Mouse (Mus musculus) intestine, embryonic 14.5 days (tissue): ENCODE data around the gene Mphosph9. TPM values are rescaled to one million over a fixed set of nuclear protein-coding genes. Genes with fewer than 3 reads are reported as not detected.
"Not testable (repeated sequence)": the region's sequence is repeated elsewhere in the genome, so short reads cannot be mapped to it uniquely, and the experiment has no call there.

Experiments
- ATAC-seq: fragments of 200-750 bp; cut with Nextera tagmentation; replicated peaks from 2 replicates; pipeline ENCODE4 v1.8.0; 2017; ENCODE audit warnings: low read depth, moderate number of reproducible peaks, moderate TSS enrichment, moderate library complexity; ENCODE audit not compliant: low FRiP score, low TSS enrichment
- DNase-seq: peaks from one replicate; pipeline ENCODE4 v3.0.0-alpha.2; 2018; ENCODE audit warnings: low spot score
- H3K27ac ChIP-seq: fragments of 300-500 bp; sonication (generic); 2 replicates; pipeline ENCODE4 v1.5.1; 2014; ENCODE audit warnings: low read depth, mild to moderate bottlenecking, control low read depth
- H3K27me3 ChIP-seq: fragments of 300-500 bp; sonication (generic); replicated peaks from 2 replicates; pipeline ENCODE4 v1.6.1; 2014; ENCODE audit warnings: low read length, control low read depth; ENCODE audit not compliant: control insufficient read depth, insufficient read depth
- H3K36me3 ChIP-seq: fragments of 300-500 bp; sonication (generic); 2 replicates; pipeline ENCODE4 v1.6.1; 2014; ENCODE audit warnings: low read length, control low read depth; ENCODE audit not compliant: control insufficient read depth, insufficient read depth
- H3K4me1 ChIP-seq: fragments of 300-500 bp; sonication (generic); replicated peaks from 2 replicates; pipeline ENCODE4 v1.6.1; 2014; ENCODE audit warnings: low read length, control low read depth, mixed read lengths; ENCODE audit not compliant: control insufficient read depth, insufficient read depth
- H3K4me2 ChIP-seq: fragments of 300-500 bp; sonication (generic); 2 replicates; pipeline ENCODE4 v1.6.1; 2014; ENCODE audit warnings: low read length
- H3K4me3 ChIP-seq: fragments of 300-500 bp; sonication (generic); 2 replicates; pipeline ENCODE4 v1.5.1; 2014; ENCODE audit warnings: low read depth, low read length, control low read depth, mixed read lengths
- H3K9ac ChIP-seq: fragments of 300-500 bp; sonication (generic); 2 replicates; pipeline ENCODE4 v1.6.1; 2014; ENCODE audit warnings: mild to moderate bottlenecking, low read length
- H3K9me3 ChIP-seq: fragments of 300-500 bp; sonication (generic); 2 replicates; pipeline ENCODE4 v1.6.1; 2016; ENCODE audit warnings: low read length, control low read depth; ENCODE audit not compliant: control insufficient read depth
- WGBS: fragments of 180-500 bp; shearing (Covaris S2); extraction: QIAGEN DNeasy Blood & Tissue Kit; methylation state at CpG from one replicate; pipeline ENCODE4 v1.1.7; 2014; 5-methylcytosine and 5-hydroxymethylcytosine counted together
- polyA plus RNA-seq: library from polyadenylated mRNA; unstranded; fragments of >200 nt; fragmentation: Nextera tagmentation; extraction: Ambion mirVana; gene quantifications from 2 replicates; pipeline ENCODE4 v1.2.1, GENCODE M21; 2014

The Mphosph9 gene
- polyA plus RNA-seq, 1 experiment from 2014 or later, result 13.6 TPM

DNA sequence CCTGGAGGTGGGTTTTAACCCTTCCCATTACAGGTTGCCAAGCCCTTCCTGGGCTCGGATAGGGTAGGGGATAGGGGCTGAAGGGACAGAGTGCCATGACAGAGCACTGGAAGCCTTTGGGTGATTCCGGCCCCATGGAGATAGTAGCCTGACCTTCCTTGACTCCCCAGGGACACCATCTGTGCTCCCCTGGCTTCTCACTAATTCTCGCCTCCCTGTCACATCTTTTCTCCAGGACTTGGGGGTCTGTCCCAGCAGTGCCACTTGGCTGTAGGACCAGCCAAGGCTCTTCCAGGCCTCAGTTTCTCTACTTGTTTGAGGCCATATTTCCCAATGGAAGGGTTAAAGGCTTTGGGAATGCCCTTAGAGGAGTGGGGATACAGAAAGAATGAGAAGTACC lies 23.8 kb upstream of the Mphosph9 start:
- 47% methylated on average over 3 of the region's 3 CpGs for WGBS
- DNase-seq, result peak; percentile 58
- Histone ChIP-seq H3K27ac (peak overlapping the region; percentile 98), H3K4me3 (peak overlapping the region; percentile 97), H3K9me3 (no peaks in the 10 kb centered on the region), H3K4me2 (peak overlapping the region; percentile 98), H3K4me1 (peaks cover 14% of the 10 kb centered on the region), H3K9ac (peak overlapping the region; percentile 100), H3K36me3 (peaks cover 29% of the 10 kb centered on the region), H3K27me3 (no peaks in the 10 kb centered on the region)
- no peak for ATAC-seq

GRCm38 (mm10) chr5:124351111-124351560 lies 23.4 kb upstream of the Mphosph9 start:
- H3K9me3 ChIP-seq, result no peaks in the 10 kb centered on the region
- peaks cover 34% of the 10 kb centered on the region for H3K36me3 ChIP-seq
- H3K27me3 ChIP-seq, result no peaks in the 10 kb centered on the region
- peak overlapping the region; percentile 97 for H3K4me3 ChIP-seq
- DNase-seq (peak; percentile 75), ATAC-seq (peak; percentile 18; the same call in 1 of the 2 replicates)
- peak overlapping the region; percentile 98 for H3K4me2 ChIP-seq
- no peak overlapping the region for H3K9ac ChIP-seq
- H3K27ac ChIP-seq, result peak overlapping the region; percentile 98
- 19% methylated on average over 7 of the region's 7 CpGs for WGBS
- H3K4me1 ChIP-seq, result peaks cover 14% of the 10 kb centered on the region

GRCm38 (mm10) chr5:124350350-124350749 lies 22.6 kb upstream of the Mphosph9 start:
- H3K4me3 ChIP-seq, result no peak overlapping the region
- H3K4me2 ChIP-seq, result 0 out of 2 replicates have a peak overlapping the region, but pooled peaks have one; percentile 98
- no peaks in the 10 kb centered on the region for H3K27me3 ChIP-seq
- H3K4me1 ChIP-seq, result peaks cover 14% of the 10 kb centered on the region
- peak overlapping the region; percentile 98; the same call in 1 of the 2 replicates for H3K27ac ChIP-seq
- H3K9me3 ChIP-seq, result no peaks in the 10 kb centered on the region
- 86% methylated on average over 2 of the region's 2 CpGs for WGBS
- 0 out of 2 replicates have a peak overlapping the region, but pooled peaks have one; percentile 3 for H3K9ac ChIP-seq
- no peak for DNase-seq
- ATAC-seq, result no peak
- peaks cover 36% of the 10 kb centered on the region for H3K36me3 ChIP-seq

GRCm38 (mm10) chr5:124349196-124349595 lies 21.4 kb upstream of the Mphosph9 start:
- Histone ChIP-seq H3K27ac (no peak overlapping the region), H3K27me3 (no peaks in the 10 kb centered on the region), H3K9me3 (no peaks in the 10 kb centered on the region), H3K4me3 (no peak overlapping the region), H3K4me2 (no peak overlapping the region), H3K36me3 (peaks cover 47% of the 10 kb centered on the region), H3K9ac (no peak overlapping the region), H3K4me1 (peaks cover 14% of the 10 kb centered on the region)
- ATAC-seq (no peak), DNase-seq (no peak)
- 91% methylated on average over 17 of the region's 17 CpGs for WGBS

GRCm38 (mm10) chr5:124342897-124343296 lies 15.1 kb upstream of the Mphosph9 start:
- ATAC-seq (no peak), DNase-seq (no peak)
- Histone ChIP-seq H3K36me3 (peaks cover 41% of the 10 kb centered on the region), H3K9ac (no peak overlapping the region), H3K4me3 (no peak overlapping the region), H3K4me1 (peaks cover 4% of the 10 kb centered on the region), H3K27me3 (no peaks in the 10 kb centered on the region), H3K27ac (no peak overlapping the region), H3K4me2 (no peak overlapping the region), H3K9me3 (no peaks in the 10 kb centered on the region)
- WGBS, result 74% methylated on average over 8 of the region's 8 CpGs

DNA sequence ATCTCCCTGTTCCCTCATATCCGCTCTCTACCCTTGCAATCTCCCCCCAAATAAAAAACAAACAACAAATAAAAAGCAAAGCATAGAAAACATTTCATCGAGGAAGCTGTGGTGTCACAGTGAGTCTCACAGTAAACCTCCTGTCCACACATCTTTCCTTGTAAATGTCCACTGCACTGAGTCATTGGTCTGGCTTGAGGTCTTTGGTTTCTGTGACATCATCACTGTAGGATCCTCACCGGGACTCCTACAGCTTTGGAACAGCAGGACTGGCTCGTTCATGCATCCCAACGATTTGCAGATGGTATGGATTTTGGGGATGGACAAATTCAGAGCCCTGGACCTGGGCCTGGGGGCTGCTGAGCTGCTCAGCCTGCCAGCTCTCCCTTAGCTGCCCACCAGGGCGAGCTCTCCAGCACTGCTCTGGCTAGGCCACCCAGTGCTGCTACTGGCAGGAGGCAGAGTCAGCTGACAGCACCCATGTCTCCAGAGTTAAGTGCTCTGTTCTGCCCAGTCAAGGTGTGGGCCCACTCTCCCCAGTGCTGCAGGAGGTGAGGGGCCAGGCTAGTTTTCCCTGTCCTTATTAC lies 14.1 kb upstream of the Mphosph9 start:
- not testable (repeated sequence) for H3K4me3 ChIP-seq, DNase-seq, H3K9me3 ChIP-seq, H3K27me3 ChIP-seq, H3K9ac ChIP-seq, H3K4me1 ChIP-seq, H3K27ac ChIP-seq, ATAC-seq, H3K4me2 ChIP-seq
- 66% methylated on average over 6 of the region's 6 CpGs for WGBS
- H3K36me3 ChIP-seq, result peaks cover 36% of the 10 kb centered on the region

- Histone ChIP-seq H3K9me3 (no peaks in the 10 kb centered on the region), H3K36me3 (peaks cover 11% of the 10 kb centered on the region), H3K4me2 (no peak overlapping the region), H3K9ac (no peak overlapping the region), H3K27ac (no peak overlapping the region), H3K4me1 (peaks cover 8% of the 10 kb centered on the region), H3K4me3 (no peak overlapping the region), H3K27me3 (no peaks in the 10 kb centered on the region)
- no peak for DNase-seq
- ATAC-seq, result no peak
- WGBS, result 90% methylated on average over 8 of the region's 8 CpGs
These were observed 11.0 kb upstream of the Mphosph9 start for GRCm38 (mm10) chr5:124338791-124339190.

- WGBS, result 37% methylated on average over 9 of the region's 9 CpGs
- H3K9ac ChIP-seq, result no peak overlapping the region
- no peak overlapping the region for H3K4me2 ChIP-seq
- no peaks in the 10 kb centered on the region for H3K27me3 ChIP-seq
- H3K36me3 ChIP-seq, result 0 out of 2 replicates have a peak, but pooled peaks cover 6% of the 10 kb centered on the region
- DNase-seq (no peak), ATAC-seq (no peak)
- peaks cover 8% of the 10 kb centered on the region for H3K4me1 ChIP-seq
- H3K4me3 ChIP-seq, result no peak overlapping the region
- no peaks in the 10 kb centered on the region for H3K9me3 ChIP-seq
- H3K27ac ChIP-seq, result peak overlapping the region; percentile 23; the same call in 1 of the 2 replicates
These were observed 10.1 kb upstream of the Mphosph9 start for GRCm38 (mm10) chr5:124337909-124338308.

- H3K4me2 ChIP-seq, result no peak overlapping the region
- no peak overlapping the region for H3K4me3 ChIP-seq
- H3K9ac ChIP-seq, result no peak overlapping the region
- no peak overlapping the region for H3K27ac ChIP-seq
- H3K9me3 ChIP-seq, result no peaks in the 10 kb centered on the region
- 0 out of 2 replicates have a peak, but pooled peaks cover 6% of the 10 kb centered on the region for H3K36me3 ChIP-seq
- DNase-seq (no peak), ATAC-seq (no peak; the same call in 1 of the 2 replicates)
- H3K27me3 ChIP-seq, result no peaks in the 10 kb centered on the region
- H3K4me1 ChIP-seq, result peaks cover 8% of the 10 kb centered on the region
- WGBS, result 86% methylated on average over 9 of the region's 9 CpGs
These were observed 9.3 kb upstream of the Mphosph9 start for GRCm38 (mm10) chr5:124337103-124337502.
